ENCODE assay signal across 13 mouse cellular contexts in the genomic region with DNA sequence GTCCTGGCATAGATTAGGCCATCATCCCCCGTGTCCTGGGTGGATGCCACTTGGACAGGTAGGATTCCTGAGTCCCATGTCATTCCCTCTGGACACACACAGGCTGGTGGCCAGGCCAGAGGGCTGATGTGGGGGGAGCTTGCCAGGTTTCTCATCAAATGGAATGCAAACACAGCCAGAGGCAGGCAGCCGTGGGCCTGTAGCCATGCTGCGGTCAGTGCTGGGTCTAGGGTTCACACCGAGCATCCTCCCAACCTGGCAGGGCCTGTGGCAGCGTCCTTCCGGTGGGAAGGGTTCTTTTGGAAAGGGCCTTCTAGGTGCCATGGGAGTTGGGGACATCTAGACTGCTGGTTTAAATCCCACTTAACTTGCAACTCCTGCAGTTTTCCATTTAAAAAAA.
DNase-seq lines count a peak whose midpoint lies in the region; ATAC-seq and TF ChIP-seq lines count a peak whose summit lies in the region.
"Had no signal": no experiment of that assay in that cellular context is flagged by ENCODE, and none has a peak within 500 bp of the region (broad histone marks: within the 10 kb centered on the region; RNA-seq: fewer than 3 reads in every experiment).

No protein-coding gene starts in this region.

- no peak for TF ChIP-seq POLR2A in liver, adult 2 months (IDR thresholded peaks at IDR 0.05; ENCODE audit: extremely low read depth, insufficient read depth, low read length)

- H3K27ac ChIP-seq in forebrain, embryonic 12.5 days, result 0 out of 2 replicates have a peak overlapping the region, but pooled peaks have one; percentile 79
- no peak overlapping the region for H3K27ac ChIP-seq in forebrain, embryonic 14.5 days (ENCODE audit: low read depth, low read length)
- no peak overlapping the region for H3K27ac ChIP-seq in liver, adult 2 months (replicated peaks; ENCODE audit: insufficient read depth, low read depth, low read length)
- H3K27ac ChIP-seq in layer of hippocampus, adult 2 months, result no peak overlapping the region
- H3K27ac ChIP-seq: embryonic facial prominence, embryonic 15.5 days; hindbrain, embryonic 15.5 days; macrophage had no signal

- DNase-seq in forebrain, embryonic 14.5 days (ENCODE audit: low spot score), result no peak
- peak; percentile 69 for DNase-seq in liver, adult 2 months (ENCODE audit: extremely low read depth, low read depth, low spot score)
- DNase-seq in liver (no peak), NIH3T3 (ENCODE audit: low read depth) (peak; percentile 55)
- DNase-seq in lung, postnatal 25 days (ENCODE audit: low spot score), result peak; percentile 13
- DNase-seq in layer of hippocampus, adult 2 months (ENCODE audit: low spot score in 2 of 2), result no peak
- no peak for DNase-seq in left cerebral cortex, adult 8-10 months (ENCODE audit: low spot score in 2 of 2)
- DNase-seq: kidney, adult 8-10 months had no signal

- no peaks in the 10 kb centered on the region for H3K9me3 ChIP-seq in forebrain, embryonic 12.5 days
- no peaks in the 10 kb centered on the region for H3K9me3 ChIP-seq in forebrain, embryonic 14.5 days (replicated peaks; ENCODE audit: control insufficient read depth, low read length)
- H3K9me3 ChIP-seq: embryonic facial prominence, embryonic 15.5 days; hindbrain, embryonic 15.5 days; stomach, embryonic 15.5 days had no signal

- H3K4me3 ChIP-seq in forebrain, embryonic 12.5 days (replicated peaks), result no peak overlapping the region
- H3K4me3 ChIP-seq in forebrain, embryonic 14.5 days (ENCODE audit: low read depth, low read length), result no peak overlapping the region
- no peak overlapping the region for H3K4me3 ChIP-seq in liver, adult 2 months (ENCODE audit: insufficient read depth, low read depth, low read length)
- no peak overlapping the region for H3K4me3 ChIP-seq in layer of hippocampus, adult 2 months
- H3K4me3 ChIP-seq: embryonic facial prominence, embryonic 15.5 days; hindbrain, embryonic 15.5 days; stomach, embryonic 15.5 days had no signal

- ATAC-seq in forebrain, embryonic 12.5 days (ENCODE audit: low FRiP score), result no peak
- no peak for ATAC-seq in forebrain, embryonic 14.5 days

- no peak for TF ChIP-seq CTCF in liver, adult 2 months (IDR thresholded peaks at IDR 0.05; ENCODE audit: low read depth, low read length)
- TF ChIP-seq CTCF in layer of hippocampus, adult 2 months (conservative IDR thresholded peaks at IDR 0.05), result no peak

- no peak overlapping the region for H3K4me2 ChIP-seq in forebrain, embryonic 12.5 days
- H3K4me2 ChIP-seq in forebrain, embryonic 14.5 days (ENCODE audit: low read length), result no peak overlapping the region
- H3K4me2 ChIP-seq: embryonic facial prominence, embryonic 15.5 days; hindbrain, embryonic 15.5 days; stomach, embryonic 15.5 days had no signal

- WGBS in forebrain, embryonic 12.5 days, result 90% methylated on average over 6 of the region's 6 CpGs
- 94% methylated on average over 6 of the region's 6 CpGs for WGBS in forebrain, embryonic 14.5 days
- WGBS in liver, adult 2 months, result 29% methylated on average over 6 of the region's 6 CpGs

- H3K79me2 ChIP-seq in liver, adult 2 months (ENCODE audit: control insufficient read depth, insufficient read depth, low read length), result no peaks in the 10 kb centered on the region

- no peak overlapping the region for H3K9ac ChIP-seq in forebrain, embryonic 12.5 days
- no peak overlapping the region for H3K9ac ChIP-seq in forebrain, embryonic 14.5 days (ENCODE audit: low read length)
- no peak overlapping the region for H3K9ac ChIP-seq in liver, adult 2 months (ENCODE audit: low read depth, low read length)
- H3K9ac ChIP-seq: embryonic facial prominence, embryonic 15.5 days; hindbrain, embryonic 15.5 days; stomach, embryonic 15.5 days had no signal

- H3K4me1 ChIP-seq in forebrain, embryonic 12.5 days, result peaks cover 29% of the 10 kb centered on the region
- H3K4me1 ChIP-seq in forebrain, embryonic 14.5 days (ENCODE audit: control insufficient read depth, insufficient read depth, low read length), result 0 out of 2 replicates have a peak, but pooled peaks cover 3% of the 10 kb centered on the region
- H3K4me1 ChIP-seq in liver, adult 2 months (ENCODE audit: control insufficient read depth, insufficient read depth, low read length), result peaks cover 11% of the 10 kb centered on the region

- no peaks in the 10 kb centered on the region for H3K36me3 ChIP-seq in forebrain, embryonic 12.5 days (replicated peaks)
- no peaks in the 10 kb centered on the region for H3K36me3 ChIP-seq in forebrain, embryonic 14.5 days (ENCODE audit: control insufficient read depth, insufficient read depth, low read length)
- H3K36me3 ChIP-seq in liver, adult 2 months (ENCODE audit: control insufficient read depth, insufficient read depth, low read length), result no peaks in the 10 kb centered on the region
- H3K36me3 ChIP-seq: embryonic facial prominence, embryonic 15.5 days; hindbrain, embryonic 15.5 days; stomach, embryonic 15.5 days had no signal

- no peaks in the 10 kb centered on the region for H3K27me3 ChIP-seq in forebrain, embryonic 12.5 days
- H3K27me3 ChIP-seq in forebrain, embryonic 14.5 days (replicated peaks; ENCODE audit: control insufficient read depth, insufficient read depth, low read length), result no peaks in the 10 kb centered on the region
- no peaks in the 10 kb centered on the region for H3K27me3 ChIP-seq in liver, adult 2 months (ENCODE audit: control insufficient read depth, insufficient read depth, low read length)
- H3K27me3 ChIP-seq: embryonic facial prominence, embryonic 15.5 days; hindbrain, embryonic 15.5 days; stomach, embryonic 15.5 days had no signal

Comparison
In these comparisons a context has a peak if more than half of its experiments do, and no peak if none do; other contexts are left out.
1. DNase-seq: peak in liver, adult 2 months (single experiment), NIH3T3 (single experiment) and lung, postnatal 25 days (single experiment); none in forebrain, embryonic 14.5 days (single experiment), liver (single experiment), layer of hippocampus, adult 2 months (0 of 2) and left cerebral cortex, adult 8-10 months (0 of 2).